Mouse (Mus musculus): Measurements from ENCODE around the gene Ccdc73. TPM values are rescaled to one million over a fixed set of nuclear protein-coding genes. Genes with fewer than 3 reads are reported as not detected.
"Not testable (repeated sequence)": the region's sequence is repeated elsewhere in the genome, so short reads cannot be mapped to it uniquely, and the experiment has no call there.

The Ccdc73 gene
- polyA plus RNA-seq, 1 experiment from 2014 or later = 10.2 TPM

- H3K9ac ChIP-seq (ENCODE audit: low read length); DNase-seq (ENCODE audit: low spot score); H3K9me3 ChIP-seq (ENCODE audit: control insufficient read depth, low read length); H3K4me2 ChIP-seq (ENCODE audit: low read length); H3K36me3 ChIP-seq (ENCODE audit: control insufficient read depth, insufficient read depth, low read length); H3K27me3 ChIP-seq (replicated peaks; ENCODE audit: control insufficient read depth, insufficient read depth, low read length); H3K4me1 ChIP-seq (replicated peaks; ENCODE audit: control insufficient read depth, insufficient read depth, low read length); H3K4me3 ChIP-seq (ENCODE audit: low read depth, low read length); ATAC-seq (replicated peaks; ENCODE audit: low FRiP score, low TSS enrichment, low read depth); H3K27ac ChIP-seq (ENCODE audit: low read depth): not testable (repeated sequence)
- WGBS = 93% methylated on average over 3 of the region's 3 CpGs
Observed at GRCm38 (mm10) chr2:104858083-104858482, 9.5 kb upstream of the Ccdc73 start.

GRCm38 (mm10) chr2:104859060-104859459 is 8.5 kb upstream of the Ccdc73 start:
- Histone ChIP-seq H3K4me1 (replicated peaks; ENCODE audit: control insufficient read depth, insufficient read depth, low read length) (no peaks in the 10 kb centered on the region), H3K27ac (ENCODE audit: low read depth) (no peak overlapping the region), H3K27me3 (replicated peaks; ENCODE audit: control insufficient read depth, insufficient read depth, low read length) (no peaks in the 10 kb centered on the region), H3K9ac (ENCODE audit: low read length) (no peak overlapping the region), H3K9me3 (ENCODE audit: control insufficient read depth, low read length) (no peaks in the 10 kb centered on the region), H3K4me2 (ENCODE audit: low read length) (no peak overlapping the region), H3K36me3 (ENCODE audit: control insufficient read depth, insufficient read depth, low read length) (no peaks in the 10 kb centered on the region), H3K4me3 (ENCODE audit: low read depth, low read length) (no peak overlapping the region)
- DNase-seq (ENCODE audit: low spot score) = no peak
- peak; percentile 89 for ATAC-seq (replicated peaks; ENCODE audit: low FRiP score, low TSS enrichment, low read depth)
- 51% methylated on average over 5 of the region's 5 CpGs for WGBS

DNA sequence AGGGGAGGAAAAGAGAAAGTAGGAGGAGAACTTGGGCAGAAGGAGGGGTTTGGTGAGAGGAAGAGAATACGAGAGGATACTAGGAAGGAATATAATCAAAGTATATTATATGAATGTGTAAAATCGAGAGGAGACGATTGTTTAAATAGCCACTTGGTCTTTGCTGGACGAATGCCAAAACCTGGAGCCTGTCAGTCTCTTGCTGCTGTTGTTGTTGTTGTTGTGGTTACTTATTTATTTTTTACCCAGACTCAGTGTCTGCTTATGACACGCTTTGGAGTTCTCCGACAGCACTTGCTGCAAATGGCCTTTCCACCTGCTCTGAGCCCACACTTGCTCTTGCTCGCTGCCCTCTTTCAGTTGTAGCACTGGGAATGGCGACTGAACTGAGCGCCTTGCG is 7.2 kb upstream of the Ccdc73 start:
- H3K4me2 ChIP-seq (ENCODE audit: low read length) = no peak overlapping the region

GRCm38 (mm10) chr2:104864176-104864860 is 3.3 kb upstream of the Ccdc73 start:
- no peak for DNase-seq (ENCODE audit: low spot score)
- WGBS = 90% methylated on average over 4 of the region's 4 CpGs
- no peak for ATAC-seq (replicated peaks; ENCODE audit: low FRiP score, low TSS enrichment, low read depth)
- no peaks in the 10 kb centered on the region for H3K9me3 ChIP-seq (ENCODE audit: control insufficient read depth, low read length)
- no peaks in the 10 kb centered on the region for H3K36me3 ChIP-seq (ENCODE audit: control insufficient read depth, insufficient read depth, low read length)
- H3K9ac ChIP-seq (ENCODE audit: low read length) = no peak overlapping the region
- H3K4me1 ChIP-seq (replicated peaks; ENCODE audit: control insufficient read depth, insufficient read depth, low read length) = no peaks in the 10 kb centered on the region
- no peaks in the 10 kb centered on the region for H3K27me3 ChIP-seq (replicated peaks; ENCODE audit: control insufficient read depth, insufficient read depth, low read length)
- H3K4me2 ChIP-seq (ENCODE audit: low read length) = no peak overlapping the region
- no peak overlapping the region for H3K4me3 ChIP-seq (ENCODE audit: low read depth, low read length)
- H3K27ac ChIP-seq (ENCODE audit: low read depth) = no peak overlapping the region

More for the DNA sequence above, 7.2 kb upstream of the Ccdc73 start:
- no peaks in the 10 kb centered on the region for H3K36me3 ChIP-seq (ENCODE audit: control insufficient read depth, insufficient read depth, low read length)
- H3K9ac ChIP-seq (ENCODE audit: low read length) = no peak overlapping the region
- H3K27ac ChIP-seq (ENCODE audit: low read depth) = no peak overlapping the region
- no peaks in the 10 kb centered on the region for H3K9me3 ChIP-seq (ENCODE audit: control insufficient read depth, low read length)
- ATAC-seq (replicated peaks; ENCODE audit: low FRiP score, low TSS enrichment, low read depth) = no peak
- WGBS = 73% methylated on average over 10 of the region's 10 CpGs
- H3K27me3 ChIP-seq (replicated peaks; ENCODE audit: control insufficient read depth, insufficient read depth, low read length) = no peaks in the 10 kb centered on the region
- H3K4me3 ChIP-seq (ENCODE audit: low read depth, low read length) = no peak overlapping the region
- no peaks in the 10 kb centered on the region for H3K4me1 ChIP-seq (replicated peaks; ENCODE audit: control insufficient read depth, insufficient read depth, low read length)
- DNase-seq (ENCODE audit: low spot score) = no peak

- ATAC-seq (replicated peaks; ENCODE audit: low FRiP score, low TSS enrichment, low read depth) = no peak
- DNase-seq (ENCODE audit: low spot score) = no peak
- Histone ChIP-seq H3K4me2 (ENCODE audit: low read length) (no peak overlapping the region), H3K4me1 (replicated peaks; ENCODE audit: control insufficient read depth, insufficient read depth, low read length) (no peaks in the 10 kb centered on the region), H3K9me3 (ENCODE audit: control insufficient read depth, low read length) (no peaks in the 10 kb centered on the region), H3K9ac (ENCODE audit: low read length) (no peak overlapping the region), H3K27ac (ENCODE audit: low read depth) (no peak overlapping the region), H3K36me3 (ENCODE audit: control insufficient read depth, insufficient read depth, low read length) (no peaks in the 10 kb centered on the region), H3K4me3 (ENCODE audit: low read depth, low read length) (no peak overlapping the region), H3K27me3 (replicated peaks; ENCODE audit: control insufficient read depth, insufficient read depth, low read length) (no peaks in the 10 kb centered on the region)
- 70% methylated on average over 3 of the region's 3 CpGs for WGBS
Observed at GRCm38 (mm10) chr2:104869101-104869500, 1.5 kb downstream of the Ccdc73 start.

- Histone ChIP-seq H3K9ac (ENCODE audit: low read length) (no peak overlapping the region), H3K4me3 (ENCODE audit: low read depth, low read length) (no peak overlapping the region), H3K4me2 (ENCODE audit: low read length) (no peak overlapping the region), H3K27ac (ENCODE audit: low read depth) (no peak overlapping the region), H3K9me3 (ENCODE audit: control insufficient read depth, low read length) (no peaks in the 10 kb centered on the region), H3K36me3 (ENCODE audit: control insufficient read depth, insufficient read depth, low read length) (no peaks in the 10 kb centered on the region), H3K4me1 (replicated peaks; ENCODE audit: control insufficient read depth, insufficient read depth, low read length) (no peaks in the 10 kb centered on the region), H3K27me3 (replicated peaks; ENCODE audit: control insufficient read depth, insufficient read depth, low read length) (no peaks in the 10 kb centered on the region)
- no peak for DNase-seq (ENCODE audit: low spot score)
- WGBS = 82% methylated on average over 8 of the region's 8 CpGs
- no peak for ATAC-seq (replicated peaks; ENCODE audit: low FRiP score, low TSS enrichment, low read depth)
Observed at GRCm38 (mm10) chr2:104878794-104879193, 11.2 kb downstream of the Ccdc73 start.

DNA sequence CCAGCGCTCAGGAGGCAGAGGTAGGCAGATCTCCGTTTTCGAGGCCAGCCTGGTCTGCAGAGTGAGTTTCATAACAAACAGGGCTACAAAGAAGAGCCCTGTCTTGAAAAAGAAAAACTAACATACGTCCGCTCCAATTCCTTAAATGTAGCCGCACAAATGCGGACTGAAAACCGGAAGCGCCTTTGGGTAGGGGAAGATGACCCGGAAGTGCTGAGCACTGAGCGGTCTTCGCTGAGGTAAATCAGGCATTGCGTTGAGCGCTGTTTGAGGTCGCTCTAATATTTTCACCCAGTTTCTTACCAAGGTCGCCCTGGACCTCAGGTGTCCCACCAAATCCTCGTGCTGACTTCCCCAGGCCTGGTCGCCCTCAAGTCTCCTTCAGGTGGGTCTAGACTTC is 18.5 kb downstream of the Ccdc73 start:
- 93% methylated on average over 18 of the region's 18 CpGs for WGBS
- no peaks in the 10 kb centered on the region for H3K36me3 ChIP-seq (ENCODE audit: control insufficient read depth, insufficient read depth, low read length)
- DNase-seq (ENCODE audit: low spot score) (no peak), ATAC-seq (replicated peaks; ENCODE audit: low FRiP score, low TSS enrichment, low read depth) (no peak)
- H3K9ac ChIP-seq (ENCODE audit: low read length) = no peak overlapping the region
- H3K9me3 ChIP-seq (ENCODE audit: control insufficient read depth, low read length) = no peaks in the 10 kb centered on the region
- no peak overlapping the region for H3K4me2 ChIP-seq (ENCODE audit: low read length)
- no peak overlapping the region for H3K27ac ChIP-seq (ENCODE audit: low read depth)
- no peak overlapping the region for H3K4me3 ChIP-seq (ENCODE audit: low read depth, low read length)
- H3K27me3 ChIP-seq (replicated peaks; ENCODE audit: control insufficient read depth, insufficient read depth, low read length) = no peaks in the 10 kb centered on the region
- no peaks in the 10 kb centered on the region for H3K4me1 ChIP-seq (replicated peaks; ENCODE audit: control insufficient read depth, insufficient read depth, low read length)

DNA sequence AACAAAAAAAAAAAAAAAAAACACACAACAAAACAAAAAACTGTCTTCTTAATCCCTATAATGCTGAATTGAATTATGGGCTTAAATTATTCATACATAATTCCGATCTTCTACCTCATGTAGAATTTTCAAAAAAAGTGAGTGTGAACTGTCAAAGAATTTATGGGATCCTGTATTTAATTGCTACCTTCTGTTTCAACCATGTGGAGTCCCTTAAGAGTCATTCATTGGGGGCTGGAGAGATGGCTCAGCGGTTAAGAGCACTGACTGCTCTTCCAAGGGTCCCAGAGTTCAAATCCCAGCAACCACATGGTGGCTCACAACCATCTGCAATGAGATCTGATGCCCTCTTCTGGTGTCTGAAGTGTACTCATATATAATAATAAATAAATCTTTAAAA is 19.7 kb downstream of the Ccdc73 start:
- not testable (repeated sequence) for ATAC-seq (replicated peaks; ENCODE audit: low FRiP score, low TSS enrichment, low read depth); H3K4me2 ChIP-seq (ENCODE audit: low read length); DNase-seq (ENCODE audit: low spot score); H3K4me3 ChIP-seq (ENCODE audit: low read depth, low read length); H3K36me3 ChIP-seq (ENCODE audit: control insufficient read depth, insufficient read depth, low read length); H3K27me3 ChIP-seq (replicated peaks; ENCODE audit: control insufficient read depth, insufficient read depth, low read length); H3K9me3 ChIP-seq (ENCODE audit: control insufficient read depth, low read length); H3K9ac ChIP-seq (ENCODE audit: low read length); H3K4me1 ChIP-seq (replicated peaks; ENCODE audit: control insufficient read depth, insufficient read depth, low read length); H3K27ac ChIP-seq (ENCODE audit: low read depth)
- whole genome bisulfite sequencing = 72% methylated on average over 2 of the region's 2 CpGs

- Histone ChIP-seq H3K4me2 (ENCODE audit: low read length) (no peak overlapping the region), H3K27ac (ENCODE audit: low read depth) (no peak overlapping the region), H3K4me3 (ENCODE audit: low read depth, low read length) (no peak overlapping the region), H3K36me3 (ENCODE audit: control insufficient read depth, insufficient read depth, low read length) (no peaks in the 10 kb centered on the region), H3K4me1 (replicated peaks; ENCODE audit: control insufficient read depth, insufficient read depth, low read length) (no peaks in the 10 kb centered on the region), H3K9me3 (ENCODE audit: control insufficient read depth, low read length) (no peaks in the 10 kb centered on the region), H3K27me3 (replicated peaks; ENCODE audit: control insufficient read depth, insufficient read depth, low read length) (no peaks in the 10 kb centered on the region), H3K9ac (ENCODE audit: low read length) (no peak overlapping the region)
- no peak; the same call in 1 of the 2 replicates for ATAC-seq (replicated peaks; ENCODE audit: low FRiP score, low TSS enrichment, low read depth)
- WGBS = 24% methylated on average over 10 of the region's 10 CpGs
- peak; percentile 83 for DNase-seq (ENCODE audit: low spot score)
Observed at GRCm38 (mm10) chr2:104887882-104888566, 20.4 kb downstream of the Ccdc73 start.
